ENCODE assay signal across 33 mouse cellular contexts in genomic region chr16:22177999-22178398, GRCm38 (mm10). TPM values are rescaled to one million over a fixed set of nuclear protein-coding genes. Genes with fewer than 3 reads are reported as not detected.
"Had no signal": no experiment of that assay in that cellular context is flagged by ENCODE, and none has a peak within 500 bp of the region (broad histone marks: within the 10 kb centered on the region; RNA-seq: fewer than 3 reads in every experiment).

No protein-coding gene starts in this region.

- H3K9me3 ChIP-seq: limb, embryonic 10.5 days; limb, embryonic 15.5 days; liver, embryonic 12.5 days; liver, embryonic 15.5 days; lung, embryonic 15.5 days; midbrain, embryonic 12.5 days; midbrain, embryonic 15.5 days had no signal

- H3K4me3 ChIP-seq: left cerebral cortex, adult 2 months; limb, embryonic 10.5 days; limb, embryonic 12.5 days; limb, embryonic 13.5 days; limb, embryonic 15.5 days; liver, embryonic 12.5 days; liver, embryonic 13.5 days; liver, embryonic 15.5 days; lung, embryonic 15.5 days; megakaryocyte, embryonic 14.5 days; midbrain, embryonic 10.5 days; midbrain, embryonic 12.5 days; midbrain, embryonic 13.5 days; midbrain, embryonic 15.5 days; myocyte had no signal

- H3K4me2 ChIP-seq: limb, embryonic 12.5 days; limb, embryonic 13.5 days; limb, embryonic 15.5 days; liver, embryonic 11.5 days; liver, embryonic 12.5 days; liver, embryonic 13.5 days; liver, embryonic 15.5 days; lung, embryonic 14.5 days; lung, embryonic 15.5 days; midbrain, embryonic 11.5 days; midbrain, embryonic 12.5 days; midbrain, embryonic 13.5 days; midbrain, embryonic 15.5 days had no signal

- H3K9ac ChIP-seq: limb, embryonic 12.5 days; limb, embryonic 13.5 days; limb, embryonic 15.5 days; liver, embryonic 12.5 days; liver, embryonic 13.5 days; liver, embryonic 14.5 days; liver, embryonic 15.5 days; liver, postnatal 0 days; lung, embryonic 14.5 days; lung, embryonic 15.5 days; midbrain, embryonic 12.5 days; midbrain, embryonic 13.5 days; midbrain, embryonic 15.5 days had no signal

- H3K36me3 ChIP-seq: limb, embryonic 10.5 days; limb, embryonic 12.5 days; limb, embryonic 13.5 days; limb, embryonic 15.5 days; liver, embryonic 12.5 days; liver, embryonic 13.5 days; liver, embryonic 15.5 days; lung, embryonic 15.5 days; midbrain, embryonic 10.5 days; midbrain, embryonic 12.5 days; midbrain, embryonic 13.5 days; midbrain, embryonic 15.5 days had no signal

- H3K27me3 ChIP-seq: limb, embryonic 12.5 days; limb, embryonic 13.5 days; limb, embryonic 15.5 days; liver, embryonic 12.5 days; liver, embryonic 13.5 days; liver, embryonic 15.5 days; lung, embryonic 15.5 days; midbrain, embryonic 12.5 days; midbrain, embryonic 13.5 days; midbrain, embryonic 15.5 days had no signal

- ATAC-seq: liver, embryonic 12.5 days; liver, postnatal 0 days; lung, postnatal 0 days; midbrain, embryonic 13.5 days; midbrain, embryonic 15.5 days; midbrain, embryonic 16.5 days had no signal

- H3K4me1 ChIP-seq: limb, embryonic 10.5 days; limb, embryonic 12.5 days; limb, embryonic 13.5 days; limb, embryonic 15.5 days; liver, embryonic 12.5 days; liver, embryonic 13.5 days; liver, embryonic 15.5 days; lung, embryonic 15.5 days; megakaryocyte, embryonic 14.5 days; midbrain, embryonic 10.5 days; midbrain, embryonic 12.5 days; midbrain, embryonic 13.5 days; midbrain, embryonic 15.5 days had no signal

- DNase-seq: left cerebral cortex, postnatal 4 days; liver; liver, embryonic 13.5 days; liver, postnatal 0 days; lung, adult 18-20 months; lung, adult 2 months; lung, embryonic 14.5 days; lung, postnatal 10 days; lung, postnatal 14 days; lung, postnatal 36 days; lung, postnatal 4 days; midbrain, embryonic 14.5 days had no signal

- H3K27ac ChIP-seq: left cerebral cortex, adult 2 months; limb, embryonic 10.5 days; limb, embryonic 12.5 days; limb, embryonic 13.5 days; limb, embryonic 15.5 days; liver, embryonic 12.5 days; liver, embryonic 13.5 days; liver, embryonic 14.5 days; liver, embryonic 15.5 days; lung, embryonic 15.5 days; macrophage; midbrain, embryonic 10.5 days; midbrain, embryonic 12.5 days; midbrain, embryonic 13.5 days; midbrain, embryonic 15.5 days had no signal

RNA-seq across cellular contexts. Expression of gene Igf2bp2, which starts 14.9 kb away (rescaled TPM):
- total RNA-seq: monocyte, adult 5-6 weeks had no signal
